In genomic region chr6:114889971-114890370, GRCm38 (mm10) we compare ENCODE assay signal across 8 mouse cellular contexts.
DNase-seq lines count a peak whose midpoint lies in the region; ATAC-seq and TF ChIP-seq lines count a peak whose summit lies in the region.
"Not testable (repeated sequence)": the region's sequence is repeated elsewhere in the genome, so short reads cannot be mapped to it uniquely, and the experiment has no call there.

No protein-coding gene starts in this region.

- H3K9me3 ChIP-seq in forebrain, embryonic 12.5 days; heart, embryonic 16.5 days (replicated peaks; ENCODE audit: control insufficient read depth, low read length); hindbrain, embryonic 15.5 days; lung, embryonic 15.5 days: not testable (repeated sequence)

- 65% methylated on average over 3 of the region's 3 CpGs for WGBS in forebrain, embryonic 12.5 days
- WGBS in heart, adult 2 months, result 79% methylated on average over 3 of the region's 3 CpGs
- 71% methylated on average over 3 of the region's 3 CpGs for WGBS in heart, embryonic 16.5 days
- 43% methylated on average over 3 of the region's 3 CpGs for WGBS in hindbrain, embryonic 15.5 days
- WGBS in lung, embryonic 15.5 days, result 43% methylated on average over 3 of the region's 3 CpGs

- not testable (repeated sequence) for TF ChIP-seq POLR2A in heart, adult 2 months (IDR thresholded peaks at IDR 0.05; ENCODE audit: insufficient read depth, low read depth, low read length)

- TF ChIP-seq EP300 in heart, adult 2 months (IDR thresholded peaks at IDR 0.05; ENCODE audit: insufficient read depth, low read depth, low read length), result not testable (repeated sequence)

- not testable (repeated sequence) for H3K4me3 ChIP-seq in forebrain, embryonic 12.5 days (replicated peaks); heart, adult 2 months; heart, embryonic 16.5 days (ENCODE audit: low read length); hindbrain, embryonic 15.5 days; layer of hippocampus, adult 2 months; lung, embryonic 15.5 days

- H3K36me3 ChIP-seq in forebrain, embryonic 12.5 days (replicated peaks), result peaks cover 15% of the 10 kb centered on the region; the same call in 1 of the 2 replicates
- H3K36me3 ChIP-seq in heart, adult 2 months (ENCODE audit: control insufficient read depth, insufficient read depth, low read length); heart, embryonic 16.5 days (ENCODE audit: control insufficient read depth, insufficient read depth); hindbrain, embryonic 15.5 days: not testable (repeated sequence)
- peaks cover 15% of the 10 kb centered on the region; the same call in 1 of the 2 replicates for H3K36me3 ChIP-seq in lung, embryonic 15.5 days

- TF ChIP-seq CTCF in heart, adult 2 months (IDR thresholded peaks at IDR 0.05); layer of hippocampus, adult 2 months (conservative IDR thresholded peaks at IDR 0.05): not testable (repeated sequence)

- peak; percentile 19 for DNase-seq in adrenal gland, postnatal 10 days
- not testable (repeated sequence) for DNase-seq in heart, adult 2 months; layer of hippocampus, adult 2 months (ENCODE audit: low spot score in 2 of 2)
- peak; percentile 80 for DNase-seq in retina, postnatal 1 day

- not testable (repeated sequence) for H3K27me3 ChIP-seq in forebrain, embryonic 12.5 days; heart, adult 2 months (ENCODE audit: control insufficient read depth, insufficient read depth, low read length); heart, embryonic 16.5 days (ENCODE audit: control insufficient read depth, insufficient read depth, low read length); hindbrain, embryonic 15.5 days; lung, embryonic 15.5 days

- H3K4me2 ChIP-seq in forebrain, embryonic 12.5 days; heart, embryonic 16.5 days (ENCODE audit: low read depth, low read length); lung, embryonic 15.5 days: not testable (repeated sequence)
- H3K4me2 ChIP-seq in hindbrain, embryonic 15.5 days, result peak overlapping the region; percentile 36; the same call in 1 of the 2 replicates

- H3K79me2 ChIP-seq in heart, adult 2 months (replicated peaks; ENCODE audit: control insufficient read depth, insufficient read depth, low read length), result not testable (repeated sequence)

- not testable (repeated sequence) for H3K9ac ChIP-seq in forebrain, embryonic 12.5 days; heart, adult 2 months (ENCODE audit: low read depth, low read length); heart, embryonic 16.5 days (ENCODE audit: low read length); hindbrain, embryonic 15.5 days; lung, embryonic 15.5 days

- intact Hi-C loops in heart, adult 2 months (cut with DNase I), result loop anchor here (2.0 kb wide), 1 partner anchor 31 kb away; no protein-coding TSS in a partner anchor

- peak overlapping the region; percentile 81 for H3K27ac ChIP-seq in forebrain, embryonic 12.5 days
- peak overlapping the region; percentile 77 for H3K27ac ChIP-seq in heart, adult 2 months
- peak overlapping the region; percentile 91 for H3K27ac ChIP-seq in heart, embryonic 16.5 days (ENCODE audit: low read length)
- peak overlapping the region; percentile 47 for H3K27ac ChIP-seq in hindbrain, embryonic 15.5 days (replicated peaks)
- peak overlapping the region; percentile 93 for H3K27ac ChIP-seq in layer of hippocampus, adult 2 months
- peak overlapping the region; percentile 81 for H3K27ac ChIP-seq in lung, embryonic 15.5 days

- not testable (repeated sequence) for ATAC-seq in forebrain, embryonic 12.5 days (ENCODE audit: low FRiP score); heart, embryonic 16.5 days (replicated peaks; ENCODE audit: extremely low read depth, insufficient read depth, low FRiP score); hindbrain, embryonic 15.5 days (ENCODE audit: low FRiP score, low read depth); lung, embryonic 15.5 days (ENCODE audit: borderline replicate concordance, extremely low read depth, low FRiP score, low TSS enrichment)

- H3K4me1 ChIP-seq in forebrain, embryonic 12.5 days, result peaks cover 86% of the 10 kb centered on the region
- H3K4me1 ChIP-seq in heart, adult 2 months (ENCODE audit: control insufficient read depth, insufficient read depth, low read length), result peaks cover 58% of the 10 kb centered on the region
- peaks cover 75% of the 10 kb centered on the region for H3K4me1 ChIP-seq in heart, embryonic 16.5 days (ENCODE audit: control insufficient read depth, insufficient read depth, low read length)
- H3K4me1 ChIP-seq in hindbrain, embryonic 15.5 days (replicated peaks), result peaks cover 82% of the 10 kb centered on the region
- peaks cover 87% of the 10 kb centered on the region for H3K4me1 ChIP-seq in lung, embryonic 15.5 days
